Mouse (Mus musculus) megakaryocyte, embryonic 14.5 days (primary cell): Measurements from ENCODE around the gene Akap13.

Experiments used
- FLI1 ChIP-seq: IDR thresholded peaks from 2 replicates; pipeline ENCODE4 v1.6.1; 2012; ENCODE audit warnings: low read length, inconsistent platforms, mixed read lengths
- GATA1 ChIP-seq: IDR thresholded peaks from 3 replicates; pipeline ENCODE4 v1.6.1; 2012; ENCODE audit warnings: mixed read lengths, low read length, inconsistent platforms, borderline replicate concordance

- TF ChIP-seq FLI1, result no peak
- TF ChIP-seq GATA1, result no peak
These were observed 77.7 kb downstream of the Akap13 start for GRCm38 (mm10) chr7:75533079-75533478.
